Mouse (Mus musculus) ES-Bruce4 (cell line): ENCODE measurements around the gene Cacna1f.

Source experiments
- CTCF ChIP-seq: IDR thresholded peaks from one replicate; pipeline ENCODE4 v1.8.1; 2011; ENCODE audit warnings: low read depth, low read length
- EP300 ChIP-seq: IDR thresholded peaks from 2 replicates; pipeline ENCODE4 v1.6.1; 2011; ENCODE audit warnings: low read depth, low read length; ENCODE audit not compliant: insufficient read depth
- POLR2A ChIP-seq: IDR thresholded peaks from one replicate; pipeline ENCODE4 v1.8.1; 2011; ENCODE audit warnings: low read length; ENCODE audit not compliant: insufficient read depth

DNA sequence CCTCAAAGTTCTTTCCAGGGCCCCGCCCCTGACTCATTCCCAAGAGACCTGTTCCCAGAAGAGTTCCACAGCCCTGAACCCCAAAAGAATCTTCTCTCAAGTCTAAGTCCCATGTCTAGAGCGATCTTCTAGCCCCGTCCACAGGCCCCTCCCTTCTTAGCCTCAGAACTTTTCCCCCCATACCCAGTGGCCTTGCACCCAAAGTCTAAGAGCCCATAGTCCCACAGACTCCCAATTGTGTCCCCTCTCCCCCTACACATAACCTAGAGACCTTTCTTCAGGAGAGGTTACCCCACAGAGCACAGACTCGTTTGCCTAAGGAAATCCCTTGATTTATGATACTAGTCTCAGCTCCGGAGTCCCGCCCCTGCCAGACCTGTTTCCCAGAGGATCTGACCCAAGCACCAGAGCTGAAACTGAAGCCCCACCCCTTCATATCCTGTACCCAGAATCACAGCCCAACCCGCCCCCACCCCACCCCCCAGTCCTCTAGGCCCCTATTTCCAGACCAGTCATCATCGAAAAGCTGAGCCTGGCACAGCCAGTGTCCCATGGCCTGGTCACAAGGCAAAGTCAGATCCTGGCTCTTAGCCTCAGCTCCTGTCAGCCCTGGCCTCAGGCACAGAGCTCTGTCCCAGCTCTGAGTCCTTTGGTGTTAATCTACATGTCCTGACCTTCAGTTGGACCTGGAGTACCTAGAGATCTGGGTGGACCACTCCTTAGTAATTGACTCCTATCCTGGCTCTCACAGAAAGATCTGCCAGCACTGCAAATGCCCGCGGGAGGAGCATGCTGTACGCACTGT, 52.1 kb downstream of the Cacna1f start:
- TF ChIP-seq CTCF, result no peak
- no peak for TF ChIP-seq POLR2A
- TF ChIP-seq EP300, result no peak
